Mouse (Mus musculus) erythroid progenitor cell, adult 5-6 weeks (primary cell): ENCODE data around the gene Slc13a5. TPM values are rescaled to one million over a fixed set of nuclear protein-coding genes. Genes with fewer than 3 reads are reported as not detected.

ENCODE experiments used
- ATAC-seq: replicated peaks from 2 replicates; pipeline ENCODE4 v1.8.0; 2016; ENCODE audit warnings: moderate number of reproducible peaks, mild to moderate bottlenecking, moderate TSS enrichment, inconsistent platforms; ENCODE audit not compliant: poor library complexity, low FRiP score, severe bottlenecking
- total RNA-seq, 2 experiments: library from RNA; stranded (forward) in 1 of 2; stranded (reverse) in 1 of 2; fragments of 150-400 nt in 1 of 2; fragments of 186-747, 209-891 nt in 1 of 2; gene quantifications; 2 replicates each; pipeline versions ENCODE4 v1.2.3 to v1.2.4; 2015 to 2017; ENCODE audit warnings: low replicate concordance in 2 of 2

Gene Slc13a5
- total RNA-seq, 2 experiments from 2014 or later = not detected

DNA sequence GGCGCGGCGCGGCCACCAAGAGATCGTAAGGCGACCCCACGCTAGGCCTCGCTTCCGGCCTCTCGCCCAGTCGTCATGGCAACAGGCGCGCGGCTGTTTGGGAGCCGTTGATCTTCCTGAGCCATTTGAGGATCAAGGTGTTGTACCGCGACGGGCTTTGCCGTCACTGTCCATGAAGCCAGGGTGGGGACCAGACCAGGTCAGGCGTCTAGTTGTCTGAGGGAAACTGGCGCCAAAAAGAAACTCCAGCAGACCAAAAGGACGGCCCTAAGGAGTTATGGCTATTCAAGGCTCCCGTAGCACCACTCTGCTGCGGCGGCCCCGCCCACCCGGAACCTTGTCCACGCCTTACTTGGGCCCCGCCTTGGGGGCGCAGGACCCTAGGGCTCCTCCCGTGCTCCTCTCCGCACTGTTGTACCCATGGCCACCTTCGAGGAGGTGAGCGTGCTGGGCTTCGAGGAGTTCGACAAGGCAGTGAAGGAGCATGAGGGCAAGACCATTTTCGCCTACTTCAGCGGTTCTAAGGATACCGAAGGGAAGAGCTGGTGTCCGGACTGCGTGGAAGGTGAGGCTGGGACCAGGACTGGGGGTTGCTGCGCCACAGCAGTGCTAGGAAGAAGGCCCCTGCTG, 59.7 kb downstream of the Slc13a5 start, which contains the start of the genes 4933427D14Rik and Txndc17:
Gene 4933427D14Rik, minus strand, starts transcription at position 256 of the 630 bp plus-strand sequence.
Gene Txndc17, plus strand, starts transcription at position 344 of the 630 bp plus-strand sequence.
- peak; percentile 91 for ATAC-seq

- peak; percentile 47 for ATAC-seq
These were observed 60.5 kb downstream of the Slc13a5 start, which contains the start of gene Gm43951 for GRCm38 (mm10) chr11:72206341-72207203. Gm43951 (minus strand) TSS chr11:72206840.

GRCm38 (mm10) chr11:72205256-72205655, 61.8 kb downstream of the Slc13a5 start:
- ATAC-seq = no peak

- no peak for ATAC-seq
These were observed 63.6 kb downstream of the Slc13a5 start for GRCm38 (mm10) chr11:72203440-72203839.

DNA sequence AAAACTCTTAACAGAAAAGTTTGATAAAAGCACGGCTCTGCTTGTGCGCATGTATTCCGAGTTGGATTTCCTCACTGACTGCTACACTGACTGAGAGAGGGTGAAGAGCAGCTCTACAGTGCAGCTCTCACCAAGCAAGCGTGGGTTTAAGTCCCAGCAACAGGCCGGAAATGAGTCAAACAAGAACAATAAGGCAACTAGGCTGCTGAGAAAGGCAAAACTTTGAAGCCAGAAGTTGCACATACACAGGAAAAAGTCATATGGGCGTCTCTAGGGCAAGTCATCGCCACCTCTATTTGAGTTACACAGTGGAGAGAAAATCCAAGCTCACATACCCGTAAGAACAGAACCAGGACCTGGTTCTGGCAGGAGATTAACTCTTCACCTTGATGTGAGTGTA, 70.5 kb downstream of the Slc13a5 start:
- no peak for ATAC-seq

DNA sequence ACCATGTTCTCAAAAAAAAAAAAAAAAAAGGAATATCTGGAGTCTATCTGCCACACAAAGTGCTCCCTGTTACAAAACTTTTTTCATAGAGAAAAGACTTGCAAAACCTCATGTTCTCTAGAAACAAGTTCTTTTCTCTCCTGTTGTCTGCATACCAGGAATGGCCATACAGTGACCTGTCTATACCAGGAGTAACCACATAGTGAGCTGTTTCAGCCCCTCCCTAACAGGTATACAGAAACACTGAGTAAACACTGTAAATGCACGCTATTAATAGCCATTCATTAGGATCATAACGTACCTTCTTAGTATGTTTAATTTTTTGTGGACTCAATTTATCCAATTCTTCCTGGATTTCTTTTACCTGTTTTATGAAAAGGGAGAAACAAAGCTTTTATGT, 72.8 kb downstream of the Slc13a5 start:
- ATAC-seq = no peak

Other genes starting within 250 kb of the Slc13a5 start
- not detected in 2 replicates for gene Aipl1, start 229.7 kb downstream of the Slc13a5 start, total RNA-seq (2015; ENCODE audit: low replicate concordance)
- gene Aipl1, start 229.7 kb downstream of the Slc13a5 start, total RNA-seq (2017; ENCODE audit: low replicate concordance) = not detected in 2 replicates
- 4.7 and 8.0 TPM in 2 replicates for gene Pimreg, start 225.2 kb downstream of the Slc13a5 start, total RNA-seq (2015; ENCODE audit: low replicate concordance)
- 2.6 TPM in 1 of 2 replicates, not detected in the other for gene Pimreg, start 225.2 kb downstream of the Slc13a5 start, total RNA-seq (2017; ENCODE audit: low replicate concordance)
- gene Pitpnm3, start 131.4 kb downstream of the Slc13a5 start, total RNA-seq (2015; ENCODE audit: low replicate concordance) = not detected in 2 replicates
- not detected in 2 replicates for gene Pitpnm3, start 131.4 kb downstream of the Slc13a5 start, total RNA-seq (2017; ENCODE audit: low replicate concordance)
- not detected in 2 replicates for gene Gm43951, start 60.4 kb downstream of the Slc13a5 start, total RNA-seq (2015; ENCODE audit: low replicate concordance)
- gene Gm43951, start 60.4 kb downstream of the Slc13a5 start, total RNA-seq (2017; ENCODE audit: low replicate concordance) = 1.0 TPM in 1 of 2 replicates, not detected in the other
- 13.0 and 15.9 TPM in 2 replicates for gene 4933427D14Rik, start 59.8 kb downstream of the Slc13a5 start, total RNA-seq (2015; ENCODE audit: low replicate concordance)
- 8.1 and 21.0 TPM in 2 replicates for gene 4933427D14Rik, start 59.8 kb downstream of the Slc13a5 start, total RNA-seq (2017; ENCODE audit: low replicate concordance)
- 31.4 and 37.8 TPM in 2 replicates for gene Txndc17, start 59.7 kb downstream of the Slc13a5 start, total RNA-seq (2015; ENCODE audit: low replicate concordance)
- gene Txndc17, start 59.7 kb downstream of the Slc13a5 start, total RNA-seq (2017; ENCODE audit: low replicate concordance) = 5.0 and 10.8 TPM in 2 replicates
- gene Med31, start 51.6 kb downstream of the Slc13a5 start, total RNA-seq (2015; ENCODE audit: low replicate concordance) = 11.2 and 16.8 TPM in 2 replicates
- gene Med31, start 51.6 kb downstream of the Slc13a5 start, total RNA-seq (2017; ENCODE audit: low replicate concordance) = 3.3 and 4.0 TPM in 2 replicates
- 13.0 and 74.6 TPM in 2 replicates for gene Xaf1, start 34.4 kb upstream of the Slc13a5 start, total RNA-seq (2015; ENCODE audit: low replicate concordance)
- gene Xaf1, start 34.4 kb upstream of the Slc13a5 start, total RNA-seq (2017; ENCODE audit: low replicate concordance) = 18.9 and 26.5 TPM in 2 replicates
- gene Fbxo39, start 47.2 kb upstream of the Slc13a5 start, total RNA-seq (2015; ENCODE audit: low replicate concordance) = not detected in 2 replicates
- not detected in 2 replicates for gene Fbxo39, start 47.2 kb upstream of the Slc13a5 start, total RNA-seq (2017; ENCODE audit: low replicate concordance)
- gene Tekt1, start 95.2 kb upstream of the Slc13a5 start, total RNA-seq (2015; ENCODE audit: low replicate concordance) = not detected in 2 replicates
- not detected in 2 replicates for gene Tekt1, start 95.2 kb upstream of the Slc13a5 start, total RNA-seq (2017; ENCODE audit: low replicate concordance)
- gene Smtnl2, start 144.5 kb upstream of the Slc13a5 start, total RNA-seq (2015; ENCODE audit: low replicate concordance) = 1.4 TPM in 1 of 2 replicates, not detected in the other
- gene Smtnl2, start 144.5 kb upstream of the Slc13a5 start, total RNA-seq (2017; ENCODE audit: low replicate concordance) = 0.26 and 0.30 TPM in 2 replicates
- gene Ggt6, start 168.3 kb upstream of the Slc13a5 start, total RNA-seq (2015; ENCODE audit: low replicate concordance) = not detected in 2 replicates
- gene Ggt6, start 168.3 kb upstream of the Slc13a5 start, total RNA-seq (2017; ENCODE audit: low replicate concordance) = not detected in 2 replicates
- 37.5 and 82.2 TPM in 2 replicates for gene Mybbp1a, start 174.1 kb upstream of the Slc13a5 start, total RNA-seq (2015; ENCODE audit: low replicate concordance)
- gene Mybbp1a, start 174.1 kb upstream of the Slc13a5 start, total RNA-seq (2017; ENCODE audit: low replicate concordance) = 4.8 and 7.6 TPM in 2 replicates
- 0.72 and 5.0 TPM in 2 replicates for gene Spns2, start 222.7 kb upstream of the Slc13a5 start, total RNA-seq (2015; ENCODE audit: low replicate concordance)
- 0.77 TPM in 1 of 2 replicates, not detected in the other for gene Spns2, start 222.7 kb upstream of the Slc13a5 start, total RNA-seq (2017; ENCODE audit: low replicate concordance)